Mouse (Mus musculus) heart, postnatal 25 days (tissue): Measurements from ENCODE around the gene Gm20683. TPM values are rescaled to one million over a fixed set of nuclear protein-coding genes. Genes with fewer than 3 reads are reported as not detected.

ENCODE experiments used
- DNase-seq: peaks from one replicate; pipeline ENCODE4 v3.0.0; 2022; ENCODE audit warnings: low spot score
- intact Hi-C: fragments of 180-260 bp; cut with DNase I; formaldehyde crosslinking; loops from one replicate; pipeline ENCODE4 v1.15.1; 2025
- total RNA-seq, 2 experiments: library from RNA; stranded (reverse); gene quantifications; 2 replicates each; pipeline ENCODE4 v1.2.3; 2021

Gm20683 gene
- total RNA-seq, 2 experiments from 2014 or later = 2.8 to 3.6 TPM

DNA sequence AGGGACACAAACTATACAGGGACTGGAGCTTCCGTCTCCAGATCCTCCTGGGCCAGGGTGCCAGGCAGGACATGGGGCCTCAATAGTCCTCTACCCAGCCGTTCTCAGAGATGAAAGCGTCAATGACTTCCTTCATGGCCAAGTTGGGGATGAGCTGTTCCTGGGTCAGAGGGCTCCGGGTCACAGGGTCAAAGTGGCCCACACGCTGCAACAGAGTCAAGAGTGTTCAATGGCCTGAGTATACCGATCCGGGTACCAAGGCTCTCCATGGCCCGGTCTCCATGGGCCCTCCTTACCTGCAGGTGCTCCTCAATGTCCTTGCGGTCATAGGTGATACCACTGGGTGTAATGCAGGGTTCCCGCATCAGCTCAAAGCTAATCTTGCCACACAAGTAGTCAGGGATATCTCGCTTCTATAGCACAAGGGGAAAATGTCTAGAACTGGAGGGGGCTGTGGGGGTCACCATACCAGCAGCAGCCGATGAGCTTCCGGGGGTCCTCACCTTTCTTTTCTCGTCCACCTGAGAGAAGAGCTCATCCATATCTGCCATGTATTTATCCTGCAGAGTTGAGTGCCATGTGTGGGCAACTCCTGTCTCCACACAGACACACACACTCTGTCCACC is 10.6 kb downstream of the Gm20683 start:
- intact Hi-C loops = loop anchor here (5.0 kb wide), 1 partner anchor 36 kb away; the partner anchor contains the start of gene Mcrip2
- DNase-seq = no peak

DNA sequence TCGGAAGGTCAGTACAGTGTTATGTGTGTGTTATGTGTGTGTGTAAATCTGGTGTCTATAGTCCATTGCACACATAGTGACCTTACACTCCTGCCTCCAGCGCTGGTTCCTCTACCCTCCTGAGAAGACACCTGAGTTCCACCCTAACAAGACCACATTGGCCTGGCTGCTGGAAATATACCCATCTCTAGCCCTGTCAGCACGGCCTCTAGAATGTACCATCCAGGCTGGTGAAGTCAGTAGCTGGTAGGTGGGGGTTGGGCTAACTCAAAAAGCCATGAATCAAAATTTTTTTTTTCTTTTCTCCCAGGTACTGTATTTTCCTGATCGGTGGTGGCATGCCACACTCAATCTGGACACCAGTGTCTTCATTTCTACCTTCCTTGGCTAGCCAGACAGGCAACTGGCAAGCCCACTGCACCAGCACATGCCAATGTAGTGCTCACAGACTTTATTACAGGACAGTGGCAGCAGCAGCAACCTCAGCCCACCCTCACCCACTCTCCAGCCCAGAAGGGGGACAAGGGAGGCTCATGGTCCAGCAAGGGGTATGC is 11.3 kb downstream of the Gm20683 start:
- intact Hi-C loops = loop anchor here (5.0 kb wide), 1 partner anchor 37 kb away; the partner anchor contains the start of gene Mcrip2
- DNase-seq = no peak

DNA sequence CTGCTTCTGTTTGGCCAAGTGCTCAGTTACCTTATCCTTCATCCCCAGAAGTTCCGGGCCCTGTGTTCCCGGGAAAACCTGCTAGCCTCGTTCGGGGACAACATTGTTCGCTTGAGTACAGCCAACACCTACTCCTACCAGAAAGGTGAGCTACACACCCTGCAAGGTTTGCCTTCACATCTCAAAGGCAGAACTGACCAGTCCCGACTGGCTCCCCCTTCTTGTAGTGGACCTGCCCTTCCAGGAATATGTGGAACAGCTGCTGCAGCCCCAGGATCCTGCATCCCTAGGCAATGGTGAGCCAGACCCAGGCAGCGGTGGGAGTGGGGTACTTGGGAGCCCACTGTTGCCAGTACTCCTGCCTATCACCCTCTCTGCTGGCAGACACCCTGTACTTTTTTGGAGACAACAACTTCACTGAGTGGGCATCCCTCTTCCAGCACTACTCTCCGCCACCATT is 12.0 kb downstream of the Gm20683 start:
- intact Hi-C loops = loop anchor here (5.0 kb wide), 1 partner anchor 38 kb away; the partner anchor contains the start of gene Mcrip2
- DNase-seq = no peak

DNA sequence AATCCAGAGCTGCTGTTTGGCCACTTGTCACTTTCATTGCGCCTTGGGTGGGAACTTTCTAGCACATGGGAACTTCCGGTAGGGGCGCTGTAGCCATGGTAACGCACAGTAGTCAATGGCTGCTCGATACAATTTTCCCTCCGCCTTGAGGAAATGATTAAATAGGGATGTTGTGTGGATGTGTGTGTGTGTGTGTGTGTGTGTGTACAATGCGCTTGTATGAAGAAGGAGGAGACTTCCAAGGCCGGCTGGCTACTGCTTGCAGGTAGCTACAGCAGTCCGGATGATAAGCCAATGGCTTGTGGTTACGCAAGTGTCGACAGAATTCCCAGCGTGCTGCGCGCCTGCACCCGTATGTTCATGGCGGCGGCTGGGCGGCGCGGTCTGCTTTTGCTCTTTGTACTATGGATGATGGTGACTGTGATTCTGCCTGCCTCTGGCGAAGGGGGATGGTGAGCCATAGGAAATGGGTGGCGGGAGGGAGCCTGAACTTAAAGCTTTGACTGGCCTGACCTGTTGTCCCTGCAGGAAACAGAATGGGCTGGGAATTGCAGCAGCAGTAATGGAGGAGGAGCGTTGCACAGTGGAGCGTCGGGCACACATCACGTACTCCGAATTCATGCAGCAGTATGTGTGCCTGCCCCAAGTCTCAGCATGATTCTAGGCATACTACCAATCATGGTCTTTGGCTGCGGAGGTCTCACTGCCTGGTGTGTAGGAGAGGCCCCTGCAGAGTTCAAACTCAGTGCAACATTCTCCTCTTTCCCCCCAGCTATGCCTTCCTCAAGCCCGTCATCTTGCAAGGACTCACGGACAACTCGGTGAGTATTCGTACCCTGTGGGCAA is 12.6 kb downstream of the Gm20683 start, which contains the start of gene Jmjd8:
TSS of gene Jmjd8 (plus strand) at position 156 of the 846 bp plus-strand sequence.
- intact Hi-C loops = no loop called here
- DNase-seq = peak; percentile 57

DNA sequence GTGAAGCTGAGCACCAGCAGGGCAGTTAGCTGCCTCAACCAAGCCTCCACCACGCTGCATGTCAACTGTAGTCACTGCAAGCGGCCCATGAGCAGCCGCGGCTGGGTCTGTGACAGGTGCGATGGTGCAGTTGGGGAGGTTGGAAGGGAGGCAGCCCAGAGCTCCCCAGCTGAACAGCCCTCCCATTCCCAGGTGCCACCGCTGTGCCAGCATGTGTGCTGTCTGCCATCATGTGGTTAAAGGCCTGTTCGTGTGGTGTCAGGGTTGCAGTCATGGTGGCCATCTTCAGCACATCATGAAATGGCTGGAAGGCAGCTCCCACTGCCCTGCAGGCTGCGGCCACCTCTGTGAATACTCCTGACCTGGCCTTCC is 13.4 kb downstream of the Gm20683 start:
- intact Hi-C loops = no loop called here
- no peak for DNase-seq

DNA sequence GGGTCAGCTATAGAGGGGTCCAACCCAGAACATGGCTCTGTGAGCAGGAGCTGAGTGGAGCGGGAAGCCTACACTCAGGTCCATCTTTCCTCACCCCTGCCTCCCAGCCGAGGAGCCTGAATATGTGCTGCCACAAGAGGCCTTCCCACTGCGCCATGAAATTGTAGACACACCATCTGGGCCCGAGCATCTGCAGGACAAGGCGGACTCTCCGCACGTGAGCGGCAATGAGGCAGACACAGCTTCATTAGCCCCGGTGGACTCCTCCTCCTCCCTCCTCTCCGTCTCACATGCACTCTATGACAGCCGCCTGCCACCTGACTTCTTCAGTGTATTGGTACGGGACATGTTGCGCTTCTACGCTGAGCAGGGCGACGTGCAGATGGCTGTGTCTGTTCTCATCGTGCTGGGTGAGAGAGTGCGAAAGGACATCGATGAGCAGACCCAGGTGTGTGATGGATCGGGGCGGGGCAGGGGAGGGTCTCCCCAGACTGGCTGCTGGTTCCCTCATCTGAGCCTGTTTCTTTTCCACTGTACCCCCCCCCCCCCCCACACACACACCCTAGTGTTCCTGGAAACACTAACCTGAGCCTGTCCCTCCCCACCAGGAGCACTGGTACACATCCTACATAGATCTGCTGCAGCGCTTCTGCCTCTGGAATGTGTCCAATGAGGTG is 13.9 kb downstream of the Gm20683 start:
- intact Hi-C loops = no loop called here
- no peak for DNase-seq

DNA sequence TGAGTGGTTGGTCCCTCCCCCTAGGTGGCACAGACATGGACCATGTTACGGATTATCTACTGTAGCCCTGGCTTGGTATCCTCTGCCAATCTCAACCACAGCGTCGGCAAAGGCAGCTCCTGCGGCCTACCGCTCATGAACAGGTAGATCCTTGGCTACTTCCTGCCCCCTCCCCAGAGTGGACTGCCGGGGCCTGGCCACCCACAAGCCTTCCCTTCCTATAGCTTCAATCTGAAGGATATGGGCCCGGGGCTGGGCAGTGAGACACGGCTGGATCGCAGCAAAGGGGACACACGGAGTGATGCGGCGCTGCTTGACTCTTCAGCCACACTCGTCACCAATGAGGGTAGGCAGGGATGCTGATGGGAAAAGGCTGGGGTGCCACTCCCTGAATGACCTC is 14.6 kb downstream of the Gm20683 start:
- DNase-seq = no peak
- intact Hi-C loops = no loop called here

DNA sequence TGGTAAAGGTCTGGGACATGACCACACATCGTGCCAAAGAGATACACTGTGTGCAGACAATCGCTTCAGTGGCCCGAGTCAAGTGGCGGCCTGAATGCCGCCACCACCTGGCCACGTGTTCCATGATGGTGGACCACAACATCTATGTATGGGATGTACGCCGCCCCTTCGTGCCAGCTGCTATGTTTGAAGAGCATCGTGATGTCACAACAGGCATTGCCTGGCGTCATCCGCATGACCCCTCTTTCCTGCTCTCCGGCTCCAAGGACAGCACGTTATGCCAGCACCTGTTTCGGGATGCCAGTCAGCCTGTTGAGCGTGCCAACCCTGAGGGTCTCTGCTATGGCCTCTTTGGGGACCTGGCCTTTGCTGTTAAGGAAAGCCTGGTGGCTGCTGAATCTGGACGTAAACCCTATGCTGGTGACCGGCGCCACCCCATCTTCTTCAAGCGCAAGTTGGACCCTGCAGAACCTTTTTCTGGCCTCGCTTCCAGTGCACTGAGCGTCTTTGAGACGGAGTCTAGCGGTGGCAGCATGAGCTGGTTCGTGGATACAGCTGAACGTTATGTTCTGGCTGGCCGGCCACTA is 15.5 kb downstream of the Gm20683 start:
- intact Hi-C loops = no loop called here
- DNase-seq = no peak

DNA sequence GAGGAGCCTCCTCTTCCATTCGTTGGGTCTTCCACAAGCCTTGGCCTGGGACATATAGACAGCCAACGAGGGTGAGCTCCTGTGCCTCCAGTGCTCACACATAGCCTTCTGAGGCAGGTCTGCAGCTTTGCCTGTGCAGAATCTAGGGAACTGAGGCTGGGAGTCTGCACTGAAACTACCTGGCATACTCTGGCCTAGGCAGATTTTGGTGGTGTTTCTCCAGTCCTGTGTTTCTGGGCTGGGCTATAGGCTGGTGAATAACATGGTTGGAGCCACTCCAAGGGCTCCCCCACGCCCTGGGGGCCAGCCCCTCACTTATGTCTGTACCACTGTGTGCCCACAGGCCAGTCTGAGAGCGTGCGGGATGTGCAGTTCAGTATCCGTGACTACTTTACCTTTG is 16.3 kb downstream of the Gm20683 start:
- no peak for DNase-seq
- intact Hi-C loops = no loop called here

DNA sequence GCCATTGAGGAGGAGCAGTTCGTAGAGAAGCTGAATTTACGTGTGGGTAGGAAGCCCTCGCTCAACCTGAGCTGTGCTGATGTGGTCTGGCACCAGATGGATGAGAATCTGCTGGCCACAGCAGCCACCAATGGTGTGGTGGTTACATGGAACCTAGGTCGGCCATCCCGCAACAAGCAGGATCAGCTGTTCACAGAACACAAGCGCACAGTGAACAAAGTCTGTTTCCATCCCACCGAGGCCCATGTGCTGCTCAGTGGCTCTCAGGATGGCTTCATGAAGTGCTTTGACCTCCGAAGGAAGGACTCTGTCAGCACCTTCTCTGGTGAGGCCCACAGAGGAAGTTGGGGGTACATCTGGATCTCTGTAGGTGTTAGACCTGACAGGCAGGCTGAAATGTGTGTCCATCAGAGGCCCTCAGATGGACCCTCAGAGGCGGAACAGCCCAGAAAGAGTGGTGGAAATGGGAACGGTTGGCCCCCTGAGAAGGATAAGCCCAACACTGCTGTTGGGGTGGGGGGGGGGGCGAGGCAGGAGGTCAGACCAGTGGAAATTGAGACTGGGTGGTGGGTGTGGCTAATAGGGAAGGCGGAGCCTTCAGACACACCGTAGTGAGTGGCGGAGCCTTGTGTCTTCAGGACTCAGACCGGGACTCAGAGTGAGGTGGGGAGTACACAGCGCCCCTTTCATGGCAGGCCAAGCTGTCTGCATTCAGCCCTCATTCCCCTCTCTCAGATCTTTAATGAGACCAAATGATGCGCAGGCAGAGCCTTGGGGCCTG is 17.0 kb downstream of the Gm20683 start:
- intact Hi-C loops = no loop called here
- no peak for DNase-seq

DNA sequence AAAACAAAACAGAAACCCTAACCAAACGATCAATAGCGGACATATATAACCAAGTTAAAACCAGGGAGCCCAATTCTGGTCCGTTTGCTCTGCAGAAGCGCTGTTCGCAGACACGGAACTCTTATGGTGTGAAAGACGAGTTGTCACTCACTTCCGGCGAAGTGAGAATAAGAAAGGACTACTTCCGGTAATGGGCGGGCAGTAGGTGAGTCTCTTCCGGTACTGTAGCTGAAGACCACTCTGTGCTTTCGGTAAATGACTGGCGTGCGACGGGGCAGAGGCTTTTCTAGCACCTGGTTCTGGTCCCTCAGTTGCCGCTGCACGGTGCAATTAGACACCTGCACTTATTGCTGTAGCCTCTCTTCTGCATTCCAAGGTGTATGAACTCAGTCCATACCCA is 18.1 kb downstream of the Gm20683 start, which contains the start of gene Wdr24:
TSS of gene Wdr24 (plus strand) at position 176 of the 400 bp plus-strand sequence.
- intact Hi-C loops = loop anchor here (2.0 kb wide), 1 partner anchor 27 kb away; the partner anchor contains the start of gene Metrn
- no peak for DNase-seq

DNA sequence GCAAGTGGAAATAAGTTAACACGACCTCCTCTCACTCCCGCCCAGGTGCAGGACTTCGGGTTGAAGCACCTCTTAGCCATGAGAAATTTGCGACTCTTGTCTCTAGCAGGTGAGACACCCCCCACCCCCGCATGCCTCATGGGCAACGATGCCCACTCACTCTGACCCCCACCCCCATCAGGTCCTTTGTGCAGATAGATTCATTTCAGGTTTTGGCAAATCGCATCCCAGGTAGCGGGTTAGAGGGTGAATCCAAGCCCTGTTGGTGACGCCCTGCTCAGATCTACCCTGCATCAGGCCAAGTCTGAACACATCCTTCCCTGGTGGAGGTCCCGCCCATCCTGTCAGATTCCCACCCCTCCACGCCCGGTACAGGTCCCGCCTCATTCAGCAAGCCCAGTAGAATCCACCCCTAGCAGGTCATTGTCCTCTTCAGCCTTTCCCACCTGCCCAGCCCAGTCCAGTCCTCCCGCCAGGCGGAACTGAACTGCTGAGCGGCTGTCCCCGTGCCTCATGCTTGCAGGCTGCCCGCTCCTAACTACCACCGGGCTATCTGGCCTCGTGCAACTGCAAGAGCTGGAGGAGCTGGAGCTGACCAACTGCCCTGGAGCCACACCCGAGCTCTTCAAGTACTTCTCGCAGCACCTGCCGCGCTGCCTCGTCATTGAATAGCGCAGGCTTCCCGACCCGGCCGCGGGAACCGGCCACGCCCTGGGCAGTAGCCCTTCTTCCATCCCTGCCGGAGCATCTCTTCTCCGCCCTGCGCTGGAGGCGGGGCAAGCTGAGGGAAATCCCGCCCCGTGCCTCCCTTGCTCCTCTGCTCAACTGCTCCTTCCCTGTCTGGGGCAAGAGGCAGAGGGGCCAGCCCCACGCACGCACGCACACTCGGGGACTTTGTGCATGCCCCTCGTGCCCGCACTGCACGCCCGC is 22.4 kb downstream of the Gm20683 start:
- intact Hi-C loops = no loop called here
- DNase-seq = no peak

DNA sequence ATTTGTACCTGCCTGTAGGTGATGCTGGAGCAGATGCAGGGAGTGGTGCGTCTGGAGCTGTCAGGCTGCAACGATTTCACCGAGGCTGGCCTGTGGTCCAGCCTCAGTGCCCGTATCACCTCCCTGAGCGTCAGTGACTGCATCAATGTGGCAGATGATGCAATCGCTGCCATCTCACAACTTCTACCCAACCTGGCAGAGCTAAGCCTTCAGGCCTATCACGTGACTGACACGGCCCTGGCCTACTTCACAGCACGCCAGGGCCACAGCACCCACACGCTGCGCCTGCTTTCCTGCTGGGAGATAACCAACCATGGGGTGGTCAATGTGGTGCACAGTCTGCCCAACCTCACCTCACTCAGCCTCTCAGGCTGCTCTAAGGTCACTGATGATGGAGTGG is 23.9 kb downstream of the Gm20683 start:
- intact Hi-C loops = no loop called here
- no peak for DNase-seq

DNA sequence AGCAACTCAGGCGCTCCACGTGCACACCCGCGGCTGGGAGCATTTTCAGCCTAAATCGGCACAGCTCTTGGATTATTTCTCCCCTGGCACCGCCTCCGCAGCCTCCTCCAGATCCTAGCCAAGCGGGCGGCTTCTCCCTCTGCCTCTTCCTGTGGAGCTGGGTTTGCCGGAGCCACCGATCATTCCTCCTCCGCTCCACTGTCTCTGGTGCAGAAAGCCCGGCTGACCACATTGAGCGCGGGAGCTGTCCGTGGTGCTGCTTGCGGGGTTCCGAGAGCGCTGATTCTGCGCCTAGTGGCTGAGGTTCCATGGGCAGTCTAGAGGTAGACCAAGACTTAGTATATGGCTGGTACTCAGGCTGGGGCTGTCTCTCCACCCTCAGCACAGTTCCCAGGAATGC is 28.1 kb downstream of the Gm20683 start:
- no peak for DNase-seq
- intact Hi-C loops = no loop called here

DNA sequence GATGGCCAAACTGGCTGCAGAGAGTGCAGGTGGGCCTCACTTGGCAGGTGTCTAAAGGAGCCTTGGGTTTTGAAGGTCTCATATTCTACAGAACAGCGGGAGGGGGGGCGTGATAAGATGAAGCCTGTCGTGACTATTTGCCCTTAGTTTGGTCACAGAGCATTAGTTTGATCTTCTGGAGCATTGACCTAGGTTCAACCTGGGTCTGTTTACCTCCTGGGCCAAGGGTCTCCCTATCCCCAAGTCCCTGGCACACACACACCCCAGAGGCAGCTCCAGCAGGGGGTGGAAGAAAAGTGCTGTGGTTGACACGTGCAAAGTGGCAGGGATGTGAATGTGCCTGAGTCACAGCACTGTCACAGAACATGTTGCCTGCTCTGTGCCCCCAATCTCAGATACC is 30.7 kb downstream of the Gm20683 start:
- intact Hi-C loops = no loop called here
- DNase-seq = no peak

DNA sequence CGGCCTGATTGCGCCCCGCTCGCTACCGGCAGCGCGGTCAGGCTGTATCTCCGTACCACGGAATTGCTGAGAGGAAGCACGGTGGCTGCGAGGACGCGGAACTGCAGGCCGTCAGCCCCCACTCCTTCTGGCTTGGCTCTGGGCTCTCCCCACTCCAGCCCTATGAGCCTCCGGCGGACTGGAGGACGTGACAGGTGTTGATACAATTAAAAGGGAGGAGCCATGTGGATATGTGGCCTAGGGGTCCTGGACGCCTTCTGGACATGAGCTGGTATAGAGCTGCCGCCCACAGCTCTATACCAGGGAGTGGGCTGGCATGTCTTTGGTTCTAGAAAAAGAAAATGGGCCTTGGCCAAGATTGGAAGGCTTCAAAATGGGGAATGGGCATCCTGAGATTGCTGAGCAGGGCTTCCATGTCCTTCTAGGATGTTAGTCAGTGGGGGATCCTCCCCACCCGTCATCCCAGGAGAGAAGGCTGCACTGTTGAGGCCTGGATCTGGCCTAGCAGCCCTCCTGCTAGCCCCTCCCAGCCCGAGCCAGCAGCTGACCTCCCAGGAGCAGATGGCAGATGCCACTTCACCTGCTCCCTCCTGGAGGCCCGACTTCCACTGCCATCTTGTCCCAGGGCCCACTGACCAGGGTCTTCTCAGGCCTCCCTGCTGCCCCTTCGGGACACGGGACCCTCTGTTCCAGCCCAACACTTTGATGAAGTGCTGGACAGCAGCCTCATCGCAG is 31.8 kb downstream of the Gm20683 start:
- no peak for DNase-seq
- intact Hi-C loops = loop anchor here (10.0 kb wide), 1 partner anchor 335 kb away; no protein-coding TSS in a partner anchor
